Mouse (Mus musculus) adrenal gland, adult 8-10 months (tissue): ENCODE measurements around the gene Lbhd2. TPM values are rescaled to one million over a fixed set of nuclear protein-coding genes. Genes with fewer than 3 reads are reported as not detected.
A peak's percentile ranks its signal among the peaks of the same experiment; 100 is the strongest.

ENCODE experiments used
- DNase-seq: peaks from one replicate; pipeline ENCODE4 v3.0.0; 2022
- total RNA-seq, 4 experiments: library from RNA; stranded (reverse); gene quantifications; 2 replicates each; pipeline ENCODE4 v1.2.4; 2022

The Lbhd2 gene
- total RNA-seq, 4 experiments from 2014 or later, result 0.67 to 1.0 (median 0.78) TPM

- DNase-seq, result no peak
Measured at GRCm38 (mm10) chr12:111409583-111409982, 3.0 kb downstream of the Lbhd2 start.

- no peak for DNase-seq
Measured at GRCm38 (mm10) chr12:111411631-111412355, 5.2 kb downstream of the Lbhd2 start.

- no peak for DNase-seq
Measured at GRCm38 (mm10) chr12:111412581-111413284, 6.1 kb downstream of the Lbhd2 start.

GRCm38 (mm10) chr12:111413300-111413699 is 6.7 kb downstream of the Lbhd2 start:
- DNase-seq, result peak; percentile 82

- DNase-seq, result no peak
Measured at GRCm38 (mm10) chr12:111416921-111417779, 10.5 kb downstream of the Lbhd2 start, which contains the start of gene Exoc3l4. TSS of gene Exoc3l4 (plus strand) at chr12:111417017.

GRCm38 (mm10) chr12:111419918-111420317 is 13.3 kb downstream of the Lbhd2 start:
- no peak for DNase-seq

GRCm38 (mm10) chr12:111420946-111421709 is 14.5 kb downstream of the Lbhd2 start:
- no peak for DNase-seq

- DNase-seq, result no peak
Measured at GRCm38 (mm10) chr12:111422852-111423251, 16.2 kb downstream of the Lbhd2 start.

GRCm38 (mm10) chr12:111423570-111424129 is 17.0 kb downstream of the Lbhd2 start:
- DNase-seq, result no peak

- no peak for DNase-seq
Measured at GRCm38 (mm10) chr12:111424547-111424946, 17.9 kb downstream of the Lbhd2 start.

GRCm38 (mm10) chr12:111425258-111425657 is 18.6 kb downstream of the Lbhd2 start:
- peak; percentile 73 for DNase-seq

- DNase-seq, result peak; percentile 82
Measured at GRCm38 (mm10) chr12:111425789-111426460, 19.3 kb downstream of the Lbhd2 start.

- no peak for DNase-seq
Measured at GRCm38 (mm10) chr12:111427438-111428113, 21.0 kb downstream of the Lbhd2 start.

- DNase-seq, result no peak
Measured at GRCm38 (mm10) chr12:111428364-111428763, 21.8 kb downstream of the Lbhd2 start.

GRCm38 (mm10) chr12:111428961-111429911 is 22.6 kb downstream of the Lbhd2 start:
- no peak for DNase-seq

GRCm38 (mm10) chr12:111430049-111430867 is 23.6 kb downstream of the Lbhd2 start:
- no peak for DNase-seq

- no peak for DNase-seq
Measured at GRCm38 (mm10) chr12:111430868-111431817, 24.5 kb downstream of the Lbhd2 start.
